Mouse (Mus musculus) small intestine, adult 2 months (tissue): ENCODE measurements around the gene Prr5l. TPM values are rescaled to one million over a fixed set of nuclear protein-coding genes. Genes with fewer than 3 reads are reported as not detected.

ENCODE experiments used
- H3K27ac ChIP-seq: fragments of 200-500 bp; 2 replicates; pipeline ENCODE4 v1.5.1; 2012; ENCODE audit warnings: low read depth, low read length, control low read depth, inconsistent platforms; ENCODE audit not compliant: insufficient read depth
- H3K27me3 ChIP-seq: fragments of 200-500 bp; 2 replicates; pipeline ENCODE4 v1.6.1; 2012; ENCODE audit warnings: mild to moderate bottlenecking, moderate library complexity, low read length, inconsistent platforms; ENCODE audit not compliant: control insufficient read depth, insufficient read depth
- H3K36me3 ChIP-seq: fragments of 200-500 bp; 2 replicates; pipeline ENCODE4 v1.6.1; 2012; ENCODE audit warnings: mild to moderate bottlenecking, low read length, control low read depth, inconsistent platforms; ENCODE audit not compliant: control insufficient read depth, insufficient read depth
- H3K4me1 ChIP-seq: fragments of 200-500 bp; 2 replicates; pipeline ENCODE4 v1.6.1; 2012; ENCODE audit warnings: low read length, inconsistent platforms, mixed read lengths; ENCODE audit not compliant: control insufficient read depth, insufficient read depth, insufficient read length
- H3K4me3 ChIP-seq: fragments of 200-500 bp; 2 replicates; pipeline ENCODE4 v1.5.1; 2012; ENCODE audit warnings: low read depth, mild to moderate bottlenecking, control low read depth, inconsistent platforms, low read length, moderate library complexity
- CTCF ChIP-seq: fragments of 200-500 bp; IDR thresholded peaks from 2 replicates; pipeline ENCODE4 v1.5.1; 2012; ENCODE audit warnings: low read depth, mild to moderate bottlenecking, control low read depth, inconsistent platforms, low read length, moderate library complexity, mixed read lengths; ENCODE audit not compliant: insufficient replicate concordance, insufficient read length; ENCODE audit errors: extremely low read depth
- POLR2A ChIP-seq: fragments of 200-500 bp; IDR thresholded peaks from 2 replicates; pipeline ENCODE4 v1.6.1; 2012; ENCODE audit warnings: low read depth, mild to moderate bottlenecking, control low read depth, inconsistent platforms, low read length, moderate library complexity
- WGBS: fragments of 180-500 bp; shearing (Covaris S2); methylation state at CpG from one replicate; pipeline ENCODE4 v1.1.7; 2018; 5-methylcytosine and 5-hydroxymethylcytosine counted together
- polyA plus RNA-seq: library from polyadenylated mRNA; depleted of rRNA; stranded (reverse); fragments of >200 nt; gene quantifications from 2 replicates; pipeline ENCODE4 v1.2.3, GENCODE M21; 2012

Gene Prr5l
- polyA plus RNA-seq, 1 experiment = 3.9 TPM

- no peaks in the 10 kb centered on the region for H3K27me3 ChIP-seq
- 57% methylated on average over 5 of the region's 5 CpGs for WGBS
- no peak overlapping the region for H3K4me3 ChIP-seq
- no peaks in the 10 kb centered on the region for H3K4me1 ChIP-seq
- peaks cover 54% of the 10 kb centered on the region for H3K36me3 ChIP-seq
- TF ChIP-seq CTCF (no peak), POLR2A (no peak)
- H3K27ac ChIP-seq = no peak overlapping the region
Measured at GRCm38 (mm10) chr2:101693577-101694215, 189.1 kb downstream of the Prr5l start.

DNA sequence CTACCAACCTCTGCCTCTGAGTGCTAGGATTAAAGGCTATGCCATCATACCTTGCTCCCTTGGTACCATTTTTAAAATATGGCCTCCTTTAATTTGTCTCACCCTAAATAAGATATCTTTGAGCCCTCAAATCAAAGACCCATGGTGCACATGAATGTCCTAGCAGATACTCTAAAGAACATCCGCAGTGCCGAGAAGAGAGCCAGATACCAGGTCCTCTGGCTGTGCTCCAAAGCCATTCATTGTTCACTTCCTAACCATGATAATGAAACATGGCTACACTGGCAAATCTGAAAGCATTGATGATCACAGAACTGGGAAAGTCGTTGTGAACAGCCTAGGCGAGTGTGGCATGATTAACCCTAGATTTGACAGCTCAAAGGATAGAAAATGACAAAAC is 189.8 kb downstream of the Prr5l start:
- Histone ChIP-seq H3K4me3 (no peak overlapping the region), H3K27ac (no peak overlapping the region), H3K27me3 (no peaks in the 10 kb centered on the region), H3K36me3 (peaks cover 55% of the 10 kb centered on the region), H3K4me1 (no peaks in the 10 kb centered on the region)
- TF ChIP-seq CTCF = no peak
- TF ChIP-seq POLR2A = no peak
- WGBS = 54% methylated on average over 4 of the region's 4 CpGs

DNA sequence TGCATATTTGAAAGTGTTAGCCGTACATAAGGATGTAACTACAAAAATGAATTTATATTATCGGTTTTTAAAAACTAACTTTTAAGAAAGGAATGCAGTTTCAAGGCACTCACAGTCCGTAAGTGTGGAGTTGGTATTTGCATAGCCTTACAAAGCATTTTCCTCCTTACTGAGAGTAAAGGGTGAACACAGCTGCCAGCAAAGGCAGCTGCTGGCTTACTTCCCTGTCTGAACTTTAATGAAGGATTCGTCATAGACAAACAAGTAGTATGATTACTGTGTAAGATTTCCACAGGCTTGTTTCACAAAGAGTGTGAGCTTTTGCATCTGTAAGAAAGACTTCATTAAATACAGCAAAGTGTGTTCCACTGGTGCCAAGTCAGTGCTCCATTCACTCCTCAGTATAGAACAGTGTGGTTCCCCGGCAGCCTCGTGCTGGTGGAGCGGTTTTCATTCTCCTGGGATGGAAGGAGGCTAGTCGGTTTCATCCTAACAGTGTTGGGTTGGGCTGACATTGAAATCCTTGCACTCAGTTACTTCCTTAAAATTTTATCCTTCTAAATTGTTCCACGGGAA is 192.5 kb downstream of the Prr5l start:
- H3K27ac ChIP-seq = no peak overlapping the region
- H3K27me3 ChIP-seq = no peaks in the 10 kb centered on the region
- no peaks in the 10 kb centered on the region for H3K4me1 ChIP-seq
- peaks cover 42% of the 10 kb centered on the region for H3K36me3 ChIP-seq
- TF ChIP-seq POLR2A = no peak
- TF ChIP-seq CTCF = no peak
- WGBS = 87% methylated on average over 9 of the region's 9 CpGs
- H3K4me3 ChIP-seq = no peak overlapping the region

DNA sequence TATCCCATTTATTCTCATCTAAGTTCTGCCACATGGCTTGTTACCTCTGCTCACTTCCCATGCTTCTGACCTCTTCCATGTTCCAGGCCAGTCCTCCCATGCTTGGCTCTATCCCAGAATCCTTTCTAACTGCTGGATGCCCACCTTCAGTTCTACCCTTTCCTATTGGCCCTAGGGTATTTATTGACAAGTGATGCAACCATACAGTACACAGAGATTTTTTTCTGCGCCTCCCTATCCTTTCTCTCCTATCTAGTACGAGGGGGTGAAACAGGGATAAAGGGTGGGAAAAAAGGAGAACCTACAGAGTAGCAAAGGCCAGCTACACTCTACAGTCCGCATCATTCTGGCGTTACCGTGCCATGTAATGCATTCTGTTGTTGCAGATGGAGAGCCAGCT is 194.8 kb downstream of the Prr5l start:
- H3K4me3 ChIP-seq = no peak overlapping the region
- H3K4me1 ChIP-seq = no peaks in the 10 kb centered on the region
- TF ChIP-seq CTCF = no peak
- TF ChIP-seq POLR2A = no peak
- H3K36me3 ChIP-seq = peaks cover 43% of the 10 kb centered on the region
- WGBS = 96% methylated on average over 5 of the region's 5 CpGs
- H3K27me3 ChIP-seq = no peaks in the 10 kb centered on the region
- no peak overlapping the region for H3K27ac ChIP-seq

GRCm38 (mm10) chr2:101684421-101684820 is 198.4 kb downstream of the Prr5l start:
- H3K36me3 ChIP-seq = peaks cover 24% of the 10 kb centered on the region
- H3K4me3 ChIP-seq = no peak overlapping the region
- no peaks in the 10 kb centered on the region for H3K27me3 ChIP-seq
- TF ChIP-seq POLR2A (no peak), CTCF (no peak)
- 69% methylated on average over 12 of the region's 12 CpGs for WGBS
- no peak overlapping the region for H3K27ac ChIP-seq
- H3K4me1 ChIP-seq = no peaks in the 10 kb centered on the region

GRCm38 (mm10) chr2:101679164-101679784 is 203.6 kb downstream of the Prr5l start:
- no peak for TF ChIP-seq CTCF
- TF ChIP-seq POLR2A = no peak
- WGBS = 2% methylated on average over 15 of the region's 15 CpGs
- Histone ChIP-seq H3K27ac (no peak overlapping the region), H3K36me3 (peaks cover 3% of the 10 kb centered on the region), H3K4me1 (peaks cover 2% of the 10 kb centered on the region; the same call in 1 of the 2 replicates), H3K4me3 (peak overlapping the region; percentile 96), H3K27me3 (no peaks in the 10 kb centered on the region)

GRCm38 (mm10) chr2:101678236-101679021 is 204.4 kb downstream of the Prr5l start, which contains the start of gene Traf6:
Gene Traf6 (plus strand): TSS chr2:101678429.
- H3K27ac ChIP-seq = no peak within 1 kb of the TSS
- TF ChIP-seq CTCF = peak; percentile 73
- peak; percentile 78 for TF ChIP-seq POLR2A
- under 1% methylated on average over 68 of the region's 68 CpGs for WGBS

More at GRCm38 (mm10) chr2:101678236-101679021, 204.4 kb downstream of the Prr5l start, which contains the start of gene Traf6:
- Histone ChIP-seq H3K4me1 (peaks cover 2% of the 10 kb centered on the region; the same call in 1 of the 2 replicates), H3K36me3 (peaks cover 3% of the 10 kb centered on the region; the same call in 1 of the 2 replicates), H3K27me3 (no peaks in the 10 kb centered on the region), H3K4me3 (peak within 1 kb of the TSS; percentile 96)
